Mouse (Mus musculus): Measurements from ENCODE around the gene Disc1.
A peak's percentile ranks its signal among the peaks of the same experiment; 100 is the strongest.

Disc1 gene

GRCm38 (mm10) chr8:125066913-125067595, 13.1 kb downstream of the Disc1 start:
- DNase-seq (ENCODE audit: low spot score) = peak; percentile 67

DNA sequence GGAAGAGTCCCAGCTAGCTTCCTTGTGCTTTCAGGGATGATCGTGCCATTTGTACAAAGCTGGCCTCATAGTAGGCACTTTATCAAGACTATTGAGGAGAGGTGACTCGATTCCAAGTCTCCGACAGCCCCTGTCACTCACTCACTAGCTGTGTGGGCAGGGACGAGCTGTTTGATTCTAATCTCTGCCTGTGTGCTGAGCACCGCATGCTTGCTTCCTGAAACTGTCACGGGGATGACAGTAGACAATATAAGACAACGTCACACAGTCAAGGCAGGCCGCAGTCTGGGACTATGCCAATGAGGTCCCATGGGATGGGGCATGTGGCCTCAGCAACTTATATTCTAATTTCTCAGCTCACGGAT, 13.6 kb downstream of the Disc1 start:
- no peak for DNase-seq (ENCODE audit: low spot score)

DNA sequence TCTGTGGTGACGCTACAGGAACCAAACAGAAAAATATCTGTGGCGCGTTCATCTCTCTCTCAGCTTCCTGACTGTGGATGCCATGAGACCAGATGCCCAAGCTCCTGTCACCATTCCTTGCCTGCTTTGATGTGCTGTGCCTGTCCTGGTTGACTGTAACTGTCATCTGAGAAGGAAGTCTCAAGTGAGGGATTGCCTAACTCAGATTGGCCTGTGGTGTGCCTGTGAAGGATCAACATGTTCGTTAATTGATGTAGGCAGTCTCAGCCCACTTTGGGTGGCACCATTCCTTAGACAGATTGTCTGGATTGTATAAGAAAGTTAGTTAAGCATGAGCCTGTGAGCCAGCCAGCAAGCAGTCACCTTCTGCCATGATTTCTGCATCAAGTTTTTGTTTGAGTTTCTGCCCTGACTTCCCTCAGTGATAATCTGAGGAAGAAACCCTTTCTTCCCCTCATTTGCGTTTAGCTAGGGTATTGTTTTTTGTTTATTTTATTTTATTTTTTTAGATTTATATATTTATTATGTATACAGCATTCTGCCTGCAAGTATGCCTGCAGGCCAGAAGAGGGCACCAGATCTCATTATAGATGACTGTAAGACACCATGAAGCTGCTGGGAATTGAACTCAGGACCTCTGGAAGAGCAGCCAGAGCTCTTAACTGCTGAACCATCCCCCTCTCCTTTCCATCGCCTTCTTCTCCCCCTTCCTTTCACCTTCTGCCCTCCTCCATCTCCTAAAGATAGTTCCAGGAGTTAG, 14.3 kb downstream of the Disc1 start:
- no peak for DNase-seq (ENCODE audit: low spot score)

GRCm38 (mm10) chr8:125069304-125069703, 15.3 kb downstream of the Disc1 start:
- DNase-seq (ENCODE audit: low spot score) = no peak

- DNase-seq (ENCODE audit: low spot score) = no peak
Observed at GRCm38 (mm10) chr8:125069733-125070132, 15.7 kb downstream of the Disc1 start.

- DNase-seq (ENCODE audit: low spot score) = no peak
Observed at GRCm38 (mm10) chr8:125074141-125074540, 20.1 kb downstream of the Disc1 start.

- no peak for DNase-seq (ENCODE audit: low spot score)
Observed at GRCm38 (mm10) chr8:125074581-125074980, 20.6 kb downstream of the Disc1 start.

- DNase-seq (ENCODE audit: low spot score) = no peak
Observed at GRCm38 (mm10) chr8:125075389-125075788, 21.4 kb downstream of the Disc1 start.

- DNase-seq (ENCODE audit: low spot score) = no peak
Observed at GRCm38 (mm10) chr8:125077326-125077725, 23.3 kb downstream of the Disc1 start.

GRCm38 (mm10) chr8:125078771-125079384, 24.9 kb downstream of the Disc1 start:
- peak; percentile 22 for DNase-seq (ENCODE audit: low spot score)

- no peak for DNase-seq (ENCODE audit: low spot score)
Observed at GRCm38 (mm10) chr8:125080388-125081344, 26.7 kb downstream of the Disc1 start.

DNA sequence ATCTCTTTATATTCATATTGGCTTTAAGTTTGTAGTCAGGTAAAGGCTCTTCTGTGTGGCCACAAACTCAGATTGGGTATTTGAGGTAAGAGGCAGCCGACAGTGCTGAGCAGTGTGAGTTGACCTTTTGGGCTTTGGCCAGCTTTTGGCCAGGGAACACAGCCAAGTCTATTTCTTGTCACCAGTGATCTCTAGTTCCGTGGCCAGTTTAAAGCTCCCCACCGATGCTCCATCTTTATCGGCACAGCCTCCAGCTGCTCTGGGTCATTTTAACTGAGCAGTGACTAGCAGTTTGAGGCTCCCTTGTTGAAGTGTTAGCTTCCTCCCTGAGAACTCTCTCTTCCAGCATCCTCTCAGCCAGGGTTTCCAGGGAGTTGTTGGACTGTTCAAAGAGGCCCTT, 29.8 kb downstream of the Disc1 start:
- DNase-seq (ENCODE audit: low spot score) = peak; percentile 38

DNA sequence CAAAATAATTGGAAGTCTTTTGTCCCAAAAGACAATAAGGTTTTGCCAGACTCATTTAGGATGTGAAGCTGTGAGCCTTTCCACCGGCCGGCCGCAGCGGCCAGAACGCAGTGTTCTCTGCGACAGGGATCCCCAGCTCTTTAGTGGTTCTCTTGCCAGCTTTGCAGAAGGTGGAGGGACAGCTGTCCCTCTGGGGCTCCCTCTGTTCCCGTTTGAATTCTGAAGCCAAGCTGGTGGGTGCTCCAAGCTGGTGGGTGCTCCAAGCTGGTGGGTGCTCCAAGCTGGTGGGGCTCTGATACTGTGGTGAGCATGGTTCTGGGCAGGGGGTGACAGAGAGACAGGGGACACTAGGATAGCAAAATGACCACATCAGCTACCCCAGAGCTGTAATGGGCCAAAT, 30.5 kb downstream of the Disc1 start:
- no peak for DNase-seq (ENCODE audit: low spot score)

DNA sequence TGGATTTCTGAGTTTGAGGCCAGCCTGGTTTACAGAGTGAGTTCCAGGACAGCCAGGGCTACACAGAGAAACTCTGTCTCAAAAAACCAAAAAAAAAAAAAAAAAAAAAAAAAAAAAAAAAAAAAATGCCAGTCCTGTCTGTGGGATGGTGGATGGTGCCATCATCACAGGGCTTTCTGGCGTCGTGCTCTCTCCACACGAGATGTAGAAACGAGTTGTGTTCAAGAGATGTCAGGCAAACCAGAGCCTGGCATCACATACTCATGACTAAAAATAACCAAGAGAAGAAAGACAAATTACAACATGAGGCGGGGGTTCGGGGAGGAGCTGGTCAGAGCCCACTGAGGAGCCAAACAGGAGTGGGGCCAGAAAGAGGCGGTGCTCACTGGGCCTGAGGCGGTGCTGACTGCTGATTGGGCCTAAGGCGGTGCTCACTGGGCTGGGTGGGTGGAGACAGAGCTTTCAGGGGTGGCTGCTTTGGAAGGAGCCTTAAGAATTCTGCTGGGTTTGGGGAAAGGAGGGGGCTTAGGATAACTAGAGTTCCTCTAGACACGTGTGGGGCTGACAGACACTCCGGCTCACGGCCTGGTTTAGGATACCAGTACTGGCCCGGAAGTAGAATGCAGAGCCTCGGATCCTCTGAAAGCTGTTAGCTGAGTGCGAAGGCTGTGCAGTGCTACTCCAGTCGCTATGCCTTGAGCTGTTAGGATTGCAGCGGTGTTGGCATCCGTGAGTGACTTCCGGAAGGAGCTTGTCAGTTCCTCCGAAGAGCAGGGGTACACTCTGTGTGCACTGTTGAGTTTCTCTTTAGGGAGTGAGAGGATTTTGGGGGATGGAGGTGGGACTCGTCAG, 37.1 kb downstream of the Disc1 start:
- DNase-seq (ENCODE audit: low spot score) = peak; percentile 5

GRCm38 (mm10) chr8:125097140-125097539, 43.1 kb downstream of the Disc1 start:
- DNase-seq (ENCODE audit: low spot score) = no peak

- peak; percentile 20 for DNase-seq (ENCODE audit: low spot score)
Observed at GRCm38 (mm10) chr8:125098050-125098449, 44.1 kb downstream of the Disc1 start.

DNA sequence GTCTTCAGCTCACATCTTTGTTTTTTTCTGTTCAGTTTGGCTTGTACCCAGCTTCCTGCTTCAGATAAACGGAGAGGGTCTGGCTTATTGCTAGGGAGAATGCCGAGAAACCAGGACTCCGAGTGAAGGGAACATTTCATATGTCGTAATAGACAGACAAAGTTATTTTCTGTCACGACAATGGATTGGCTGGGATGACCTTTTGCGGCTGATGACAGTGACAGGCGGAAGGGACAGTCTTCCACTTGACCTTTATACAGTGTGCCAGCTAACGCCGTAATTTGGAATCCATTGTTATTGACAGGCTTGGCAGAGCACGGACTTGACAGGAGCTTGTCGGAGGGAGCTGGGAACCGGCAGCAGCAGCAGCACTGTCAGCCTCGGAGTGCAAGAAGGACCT, 48.3 kb downstream of the Disc1 start:
- no peak for DNase-seq (ENCODE audit: low spot score)

- no peak for DNase-seq (ENCODE audit: low spot score)
Observed at GRCm38 (mm10) chr8:125113171-125113570, 59.2 kb downstream of the Disc1 start.

GRCm38 (mm10) chr8:125113831-125114230, 59.8 kb downstream of the Disc1 start:
- no peak for DNase-seq (ENCODE audit: low spot score)

DNA sequence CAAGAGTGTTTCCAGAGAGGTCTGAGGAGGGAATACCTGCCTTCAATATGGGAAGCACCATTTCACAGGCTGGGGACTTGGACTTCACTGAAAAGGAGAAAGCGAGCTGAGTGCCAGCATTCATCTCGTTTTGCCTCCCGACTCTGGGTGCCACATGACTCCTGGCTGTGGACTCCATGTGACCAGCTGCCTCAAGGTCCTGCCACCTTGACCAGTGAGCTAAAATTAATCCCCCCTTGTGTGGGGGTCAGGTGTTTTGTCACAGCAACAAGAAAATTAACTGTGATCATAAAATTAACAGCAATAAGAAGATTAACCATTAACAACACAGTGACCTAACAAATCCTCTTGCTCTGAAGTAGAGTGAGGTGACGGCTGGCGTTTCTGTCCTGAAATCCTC, 61.3 kb downstream of the Disc1 start:
- DNase-seq (ENCODE audit: low spot score) = no peak

GRCm38 (mm10) chr8:125116616-125117015, 62.6 kb downstream of the Disc1 start:
- peak; percentile 76 for DNase-seq (ENCODE audit: low spot score)
